In the genomic region with DNA sequence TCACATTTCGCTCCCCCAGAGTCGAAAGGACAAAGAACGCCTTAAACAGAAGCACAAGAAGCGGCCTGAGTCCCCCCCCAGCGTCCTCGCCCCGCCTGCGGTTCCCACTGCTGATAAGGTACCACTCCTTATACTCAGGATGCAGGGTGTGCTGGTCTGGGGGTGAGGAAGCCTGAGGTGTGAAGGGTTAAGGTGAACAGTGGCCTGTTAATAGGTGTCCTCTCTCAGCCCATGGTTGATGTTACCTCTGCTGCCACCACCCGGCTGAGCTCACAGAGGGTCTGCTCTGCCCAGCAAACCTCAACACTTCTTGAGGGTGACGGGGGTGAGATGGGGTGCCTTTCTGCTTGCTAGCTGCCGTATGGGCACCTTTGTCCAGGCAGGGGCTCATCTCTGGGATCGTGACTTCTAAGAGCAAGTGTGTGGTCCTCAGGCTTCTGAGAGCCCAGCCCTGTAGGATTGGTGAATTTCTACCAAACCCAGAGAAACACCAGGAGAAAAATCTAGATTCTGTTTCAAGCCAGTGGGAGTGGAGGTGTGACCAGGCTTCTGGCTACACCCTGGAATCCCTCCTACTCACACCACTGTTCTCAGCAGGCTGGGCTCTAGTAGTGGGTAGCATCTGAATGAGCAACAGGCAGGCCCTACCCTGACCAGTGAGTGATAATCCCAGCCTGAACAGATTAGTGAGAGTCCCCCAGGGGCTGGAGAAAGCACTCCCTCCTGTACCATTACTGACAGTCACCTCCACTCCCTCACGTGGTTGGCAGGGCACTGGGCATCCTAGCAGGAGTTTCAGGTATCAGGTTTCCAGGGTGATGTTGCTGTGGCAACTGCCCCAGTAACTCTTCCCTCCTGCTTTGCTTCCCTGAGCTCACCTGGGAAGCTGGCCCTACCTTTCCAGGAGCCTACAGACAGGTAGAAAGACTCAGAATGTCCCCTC, we compare ENCODE assay signal across 11 mouse cellular contexts. TPM values are rescaled to one million over a fixed set of nuclear protein-coding genes. Genes with fewer than 3 reads are reported as not detected.
A peak's percentile ranks its signal among the peaks of the same experiment; 100 is the strongest.
DNase-seq lines count a peak whose midpoint lies in the region; ATAC-seq lines count a peak whose summit lies in the region.
"Had no signal": no experiment of that assay in that cellular context is flagged by ENCODE, and none has a peak within 500 bp of the region (broad histone marks: within the 10 kb centered on the region; RNA-seq: fewer than 3 reads in every experiment).

No protein-coding gene starts in this region.

- H3K4me1 ChIP-seq in heart, embryonic 15.5 days (replicated peaks), result peaks cover 35% of the 10 kb centered on the region

- intact Hi-C loops in left cerebral cortex, postnatal 36 days (cut with DNase I), result no loop called here
- intact Hi-C loops in left cerebral cortex, postnatal 10 days (cut with DNase I), result no loop called here

- H3K4me3 ChIP-seq in heart, embryonic 15.5 days, result peak overlapping the region; percentile 13; the same call in 1 of the 2 replicates

- ATAC-seq in frontal cortex, adult (ENCODE audit: low TSS enrichment), result peak; percentile 64
- ATAC-seq in heart, embryonic 15.5 days (replicated peaks; ENCODE audit: insufficient number of reproducible peaks, insufficient read depth, low FRiP score, low read depth), result peak; percentile 79

- DNase-seq in frontal cortex, postnatal 14 days (ENCODE audit: low spot score in 2 of 2), result no peak
- DNase-seq in left cerebral cortex, postnatal 36 days (ENCODE audit: low spot score in 2 of 2), result peak; percentile 30 to 53
- DNase-seq in left cerebral cortex, postnatal 10 days (ENCODE audit: extremely low spot score in 1 of 2, low spot score in 2 of 2), result no peak
- DNase-seq in ZHBTc4 (ENCODE audit: low read depth, low spot score), result peak; percentile 80
- DNase-seq in thymus, postnatal 14 days, result no peak
- no peak for DNase-seq in Muller cell, postnatal 12 days (ENCODE audit: inconsistent ontology term)
- DNase-seq: thymus, postnatal 25 days had no signal

- no peaks in the 10 kb centered on the region for H3K27me3 ChIP-seq in heart, embryonic 15.5 days

- peak overlapping the region; percentile 40 for H3K9ac ChIP-seq in heart, embryonic 15.5 days
- H3K9ac ChIP-seq: liver, embryonic 14.5 days had no signal

- peaks cover 80% of the 10 kb centered on the region for H3K36me3 ChIP-seq in heart, embryonic 15.5 days

- peak overlapping the region; percentile 56 for H3K4me2 ChIP-seq in heart, embryonic 15.5 days

- 28% methylated on average over 13 of the region's 13 CpGs for WGBS in heart, embryonic 15.5 days

- peak overlapping the region; percentile 89 for H3K27ac ChIP-seq in heart, embryonic 15.5 days
- H3K27ac ChIP-seq: liver, embryonic 14.5 days had no signal

- no peaks in the 10 kb centered on the region for H3K9me3 ChIP-seq in heart, embryonic 15.5 days (replicated peaks)

RNA-seq across cellular contexts. Expression of gene Mllt6, which starts 7.3 kb away (rescaled TPM):
- 100 to 1,000 TPM; 129 to 134 TPM for total RNA-seq in left cerebral cortex, postnatal 36 days (2021)
- total RNA-seq in left cerebral cortex, postnatal 10 days (2021), result 10 to 100 TPM; 66.9 to 71.6 TPM
- polyA plus RNA-seq in heart, embryonic 15.5 days (2015; fragmentation: Nextera tagmentation; extraction: Ambion mirVana), result 2.2 and 2.3 TPM in 2 replicates

RNA-seq across cellular contexts. Expression of gene Cisd3, which starts 15.1 kb away (rescaled TPM):
- 10 to 100 TPM; 56.0 to 59.3 TPM for total RNA-seq in left cerebral cortex, postnatal 36 days (2021)
- total RNA-seq in left cerebral cortex, postnatal 10 days (2021), result 10 to 100 TPM; 34.6 to 37.8 TPM
- polyA plus RNA-seq in heart, embryonic 15.5 days (2015; fragmentation: Nextera tagmentation; extraction: Ambion mirVana), result 60.7 and 69.4 TPM in 2 replicates

RNA-seq across cellular contexts. Expression of gene Pcgf2, which starts 29.8 kb away (rescaled TPM):
- total RNA-seq in left cerebral cortex, postnatal 36 days (2021), result 10 to 100 TPM; 27.5 to 35.7 TPM
- 10 to 100 TPM; 48.3 to 51.6 TPM for total RNA-seq in left cerebral cortex, postnatal 10 days (2021)
- 10.9 and 11.5 TPM in 2 replicates for polyA plus RNA-seq in heart, embryonic 15.5 days (2015; fragmentation: Nextera tagmentation; extraction: Ambion mirVana)
- total RNA-seq: monocyte, adult 5-6 weeks had no signal

RNA-seq across cellular contexts. Expression of gene Psmb3, which starts 32.7 kb away (rescaled TPM):
- 100 to 1,000 TPM; 116 to 125 TPM for total RNA-seq in left cerebral cortex, postnatal 36 days (2021)
- 100 to 1,000 TPM; 153 to 159 TPM for total RNA-seq in left cerebral cortex, postnatal 10 days (2021)
- polyA plus RNA-seq in heart, embryonic 15.5 days (2015; fragmentation: Nextera tagmentation; extraction: Ambion mirVana), result 337 and 364 TPM in 2 replicates

RNA-seq across cellular contexts. Expression of gene Epop, which starts 41.0 kb away (rescaled TPM):
- 100 to 1,000 TPM in 1 of 2 experiments, 10 to 100 TPM in 1; 90.9 to 102 TPM for total RNA-seq in left cerebral cortex, postnatal 36 days (2021)
- total RNA-seq in left cerebral cortex, postnatal 10 days (2021), result 10 to 100 TPM; 15.0 to 18.4 TPM
- 0.71 and 1.1 TPM in 2 replicates for polyA plus RNA-seq in heart, embryonic 15.5 days (2015; fragmentation: Nextera tagmentation; extraction: Ambion mirVana)

Comparison
In these comparisons a context has a peak if more than half of its experiments do, and no peak if none do; other contexts are left out.
1. DNase-seq: peak in left cerebral cortex, postnatal 36 days (2 of 2) and ZHBTc4 (single experiment); none in frontal cortex, postnatal 14 days (0 of 2), left cerebral cortex, postnatal 10 days (0 of 2), thymus, postnatal 14 days (single experiment) and Muller cell, postnatal 12 days (single experiment).